Mouse (Mus musculus) c-Kit-positive CD71-positive TER-119-negative erythroid progenitor cells, embryonic 14.5 days (primary cell): ENCODE results near the gene Ly75.
A peak's percentile ranks its signal among the peaks of the same experiment; 100 is the strongest.

ENCODE experiments used
- DNase-seq: peaks from one replicate; pipeline ENCODE4 v3.0.0-alpha.2; 2013; ENCODE audit warnings: low read depth

Gene Ly75

DNA sequence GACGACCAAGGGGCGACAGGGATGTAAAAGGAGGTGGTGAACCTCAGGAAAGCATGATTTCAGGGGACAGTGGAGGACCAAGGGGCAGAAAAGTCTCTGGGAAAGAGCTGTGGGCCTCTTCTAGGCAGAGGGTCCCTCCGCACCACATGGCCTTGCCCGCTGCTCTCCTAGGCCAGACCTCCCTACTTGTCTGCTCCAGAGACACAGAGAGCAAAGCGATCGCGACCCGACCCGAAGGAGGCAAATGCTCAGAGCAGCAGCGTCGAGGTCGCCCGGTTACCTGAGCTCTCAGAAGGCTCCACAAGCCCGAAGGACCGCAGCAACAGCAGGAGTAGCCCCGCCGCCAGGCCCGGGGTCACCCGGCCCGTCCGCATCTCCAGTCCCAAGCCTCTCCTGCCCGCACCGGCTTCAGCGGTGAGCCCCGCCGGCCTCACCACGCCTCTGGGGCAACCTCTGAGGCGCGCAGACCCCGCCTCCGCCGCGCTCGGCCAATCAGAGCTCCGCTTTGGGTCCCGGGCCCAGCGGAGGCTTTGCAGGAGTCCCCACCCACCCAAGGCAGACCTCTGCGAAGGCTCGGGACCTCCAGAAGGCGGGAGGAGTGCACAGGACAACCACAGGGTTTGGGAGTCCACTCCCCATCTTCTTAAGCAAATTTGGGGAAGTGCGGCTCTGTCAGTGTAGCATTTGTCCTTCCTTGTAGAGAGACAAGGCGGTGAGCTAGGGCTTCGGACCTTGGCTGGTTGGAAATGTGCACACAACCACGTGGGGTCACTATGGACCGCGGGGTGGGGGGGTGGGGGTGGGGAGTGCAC, at the start of gene Ly75:
TSS of gene Ly75 (minus strand) at position 446 of the 812 bp plus-strand sequence.
- DNase-seq, result peak; percentile 69

DNA sequence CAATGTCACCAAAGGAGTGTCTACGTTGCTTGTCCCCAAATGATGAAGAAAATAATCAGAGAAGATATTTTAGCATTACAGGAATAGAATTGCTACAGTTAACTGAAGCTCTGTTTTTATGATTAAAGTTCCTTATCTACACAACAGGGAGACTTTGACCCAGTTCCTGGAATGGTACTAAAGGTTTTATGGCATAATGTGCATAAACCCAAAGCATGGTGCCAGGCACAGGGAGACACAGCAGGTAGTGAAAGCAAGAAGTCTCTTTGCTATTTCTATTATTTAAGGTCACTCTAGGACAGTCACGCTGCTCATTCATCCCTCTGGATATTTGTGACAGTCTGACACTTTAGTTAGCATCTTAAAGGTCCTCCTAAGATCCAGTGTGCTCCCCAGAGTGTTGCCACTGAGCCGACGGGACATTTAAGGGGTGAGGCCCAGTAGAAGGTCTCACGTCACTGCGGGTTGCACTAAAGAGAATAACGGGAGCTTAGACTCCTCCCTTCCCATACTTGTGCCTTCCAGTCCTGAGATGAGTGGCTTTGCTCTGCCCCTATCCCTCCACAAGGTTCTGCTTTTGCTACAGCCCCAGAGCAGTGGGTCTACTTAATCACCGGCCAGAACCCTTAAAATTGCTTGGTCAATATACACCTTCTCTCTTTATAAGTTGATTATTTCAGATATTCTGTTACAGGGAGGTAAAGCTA, 47.4 kb upstream of the Ly75 start:
- DNase-seq, result no peak

DNA sequence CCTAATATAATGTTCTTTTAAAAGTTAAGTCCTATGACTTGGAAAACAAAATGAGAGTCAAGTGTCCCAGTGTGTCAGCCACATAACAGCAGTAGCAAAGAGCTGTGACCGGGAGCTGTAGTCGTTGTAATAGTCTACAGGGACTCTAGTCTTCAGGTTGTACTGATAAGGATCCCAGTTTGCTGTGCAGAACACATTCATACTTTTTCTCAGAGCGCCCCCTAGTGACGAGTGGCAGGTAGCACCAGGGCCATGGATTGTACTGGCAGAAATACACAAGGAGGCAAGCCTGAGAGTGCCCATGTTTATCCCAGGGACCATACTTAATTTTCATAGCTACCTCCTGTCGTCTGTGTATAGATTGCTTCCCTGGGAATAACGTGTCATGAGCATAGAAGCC, 35.0 kb upstream of the Ly75 start:
- peak; percentile 70 for DNase-seq

DNA sequence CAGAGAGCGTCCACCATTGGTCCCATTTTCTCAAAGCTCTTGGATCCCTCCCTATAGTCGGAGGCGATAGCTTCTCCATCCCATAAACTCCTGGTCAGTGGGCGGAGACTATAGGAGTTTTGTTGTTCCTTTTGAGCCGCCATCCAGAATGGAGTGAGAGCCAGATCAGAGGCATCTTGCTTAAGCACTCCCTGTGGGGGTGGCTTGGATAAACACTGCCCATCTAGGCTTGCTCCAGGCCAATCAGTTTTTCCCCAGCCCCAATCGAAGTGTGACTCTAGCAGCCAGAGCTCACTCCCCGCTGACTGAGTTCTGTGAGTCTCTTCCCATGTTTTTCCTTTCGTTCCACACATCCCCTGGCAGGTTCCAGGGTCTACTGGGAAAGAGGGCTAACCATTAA, 31.2 kb upstream of the Ly75 start:
- no peak for DNase-seq

DNA sequence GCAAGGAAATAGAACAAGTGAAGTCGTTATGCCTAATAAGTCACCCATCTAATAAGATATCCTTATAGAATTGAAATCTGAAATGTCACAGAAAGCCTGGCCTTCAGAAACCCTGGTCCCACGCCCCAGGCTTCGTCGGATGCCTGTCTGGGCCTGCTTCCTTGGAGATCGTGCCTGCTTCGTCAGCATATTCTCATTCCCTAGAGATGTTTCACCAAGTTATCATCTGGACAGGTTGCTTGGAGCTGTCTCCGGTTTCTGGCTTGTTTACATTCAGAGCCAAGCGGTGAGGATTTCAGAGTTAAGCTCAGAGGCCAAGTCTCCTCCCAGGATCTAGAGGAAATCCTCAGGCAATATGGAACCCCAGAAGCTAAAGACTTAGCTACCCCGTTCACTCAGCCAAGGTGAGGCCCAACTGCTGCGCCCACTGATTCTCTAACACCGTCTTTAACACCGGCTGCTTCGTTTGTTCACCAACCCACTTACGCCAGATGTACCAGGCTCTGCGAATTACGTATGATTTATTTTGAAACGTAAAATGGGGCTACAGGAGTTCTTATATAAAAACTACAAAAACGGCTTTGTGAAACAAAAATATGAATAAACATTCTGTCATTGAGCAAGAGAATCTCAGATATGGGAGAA, 30.0 kb upstream of the Ly75 start:
- DNase-seq, result no peak

DNA sequence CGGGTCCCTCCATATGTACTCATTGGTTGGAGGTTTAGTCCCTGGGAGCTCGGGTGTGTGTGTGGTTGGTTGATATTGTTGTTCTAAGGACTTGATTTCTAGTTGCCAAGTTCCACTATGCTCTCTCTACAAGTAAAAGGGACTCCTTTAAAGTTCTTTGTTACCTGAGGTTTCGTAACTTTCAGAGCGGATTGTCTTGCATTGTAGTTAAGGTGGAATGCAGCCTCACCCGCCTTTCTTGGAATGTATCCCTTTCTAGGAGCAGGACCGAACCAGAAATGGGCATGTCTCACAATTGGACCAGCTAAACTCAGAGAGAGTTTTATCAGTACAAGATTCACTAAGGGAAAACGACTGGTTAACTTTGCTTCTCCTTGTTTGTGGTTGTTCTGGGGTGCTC, 28.1 kb upstream of the Ly75 start:
- no peak for DNase-seq

DNA sequence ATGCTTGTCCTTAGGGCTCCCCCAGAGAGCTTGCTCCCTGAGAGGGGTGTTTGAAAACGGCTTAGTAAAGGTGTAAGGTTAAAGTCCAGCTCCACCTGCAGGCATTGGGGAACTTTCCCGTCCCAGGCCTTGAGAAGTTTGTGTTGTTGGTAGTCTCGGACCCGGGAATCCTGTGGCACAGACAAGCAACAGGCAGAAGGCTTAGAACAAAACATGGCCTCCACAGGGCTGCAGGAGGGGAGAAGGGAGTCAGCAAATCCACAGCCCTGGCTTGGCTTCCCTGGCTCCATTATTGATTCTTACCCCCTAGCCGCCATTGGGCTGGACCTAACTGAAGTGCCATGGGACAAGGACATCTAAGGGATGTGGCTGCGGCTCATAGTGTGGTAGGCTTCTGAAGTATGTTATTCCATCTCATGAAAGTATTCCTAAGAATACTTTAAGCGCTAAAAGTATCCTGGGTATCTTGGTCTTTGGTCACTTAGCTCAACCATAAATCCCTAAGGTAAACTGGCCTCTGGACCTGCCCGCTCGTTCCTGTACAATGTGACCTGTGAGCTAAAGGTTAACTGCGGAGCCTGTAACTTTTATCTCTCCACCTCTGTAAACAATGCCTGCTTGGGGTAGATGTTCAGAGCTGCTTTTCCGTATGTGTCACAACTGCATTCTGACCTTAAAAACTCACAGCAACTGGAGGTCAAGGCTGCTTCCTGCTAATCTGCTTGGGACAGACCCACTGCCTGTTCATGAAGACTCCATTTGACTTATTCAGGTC, 27.1 kb upstream of the Ly75 start:
- DNase-seq, result no peak

DNA sequence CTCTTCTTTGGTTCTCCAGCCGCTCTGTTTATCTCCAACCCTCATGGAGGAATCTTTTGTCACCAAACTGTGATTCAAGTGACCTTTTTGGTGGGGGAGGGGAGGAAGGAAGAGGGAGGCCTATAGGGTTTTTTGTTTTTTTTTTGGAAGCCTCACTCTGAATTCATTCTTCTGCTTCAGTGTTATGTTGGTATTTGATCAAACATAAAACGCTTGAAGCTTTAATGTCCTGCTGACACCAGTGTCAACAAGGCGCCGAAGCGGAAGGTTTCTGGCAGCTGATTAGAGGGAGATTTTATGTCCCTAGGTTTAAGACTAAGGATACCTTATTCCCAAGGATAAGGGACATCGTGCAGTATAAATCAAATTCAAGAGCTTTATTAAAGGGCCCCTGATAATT, 26.1 kb upstream of the Ly75 start:
- DNase-seq, result no peak

DNA sequence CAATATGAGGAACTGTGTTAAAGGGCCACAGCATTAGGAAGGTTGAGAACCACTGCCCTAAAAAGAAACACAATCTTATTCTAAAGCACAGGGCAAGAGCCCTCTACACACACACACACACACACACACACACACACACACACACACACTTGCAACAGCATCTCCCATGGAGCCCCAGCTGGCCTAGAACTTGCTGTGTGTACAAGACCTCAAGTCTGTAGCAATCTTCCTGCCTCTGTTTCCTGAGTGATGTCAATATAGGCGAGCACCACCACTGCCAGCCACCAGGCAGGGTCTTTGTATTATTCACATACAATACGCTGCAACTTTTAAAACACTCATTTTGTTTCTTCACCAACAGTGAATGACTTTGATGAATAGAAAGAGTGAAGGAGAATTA, 24.3 kb upstream of the Ly75 start:
- no peak for DNase-seq

DNA sequence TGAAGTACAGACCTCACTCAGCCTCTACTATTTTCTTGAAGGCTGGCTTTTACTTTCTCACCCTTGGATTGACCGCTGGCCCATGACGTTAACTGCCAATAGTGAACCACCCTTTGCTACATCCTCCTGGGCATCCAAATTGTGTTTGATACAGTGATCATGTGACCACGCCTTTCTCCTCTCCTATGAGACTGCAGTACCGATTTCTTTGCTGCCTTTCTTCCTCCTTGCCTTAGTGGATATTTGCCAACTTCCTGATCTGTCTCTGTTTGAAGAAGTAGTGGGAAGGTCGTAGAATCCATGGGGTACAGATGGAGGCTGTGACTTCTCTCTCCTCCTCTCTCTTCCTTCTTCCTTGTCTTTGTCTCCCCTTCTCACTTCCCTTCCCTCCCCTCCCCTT, 22.3 kb upstream of the Ly75 start:
- no peak for DNase-seq

DNA sequence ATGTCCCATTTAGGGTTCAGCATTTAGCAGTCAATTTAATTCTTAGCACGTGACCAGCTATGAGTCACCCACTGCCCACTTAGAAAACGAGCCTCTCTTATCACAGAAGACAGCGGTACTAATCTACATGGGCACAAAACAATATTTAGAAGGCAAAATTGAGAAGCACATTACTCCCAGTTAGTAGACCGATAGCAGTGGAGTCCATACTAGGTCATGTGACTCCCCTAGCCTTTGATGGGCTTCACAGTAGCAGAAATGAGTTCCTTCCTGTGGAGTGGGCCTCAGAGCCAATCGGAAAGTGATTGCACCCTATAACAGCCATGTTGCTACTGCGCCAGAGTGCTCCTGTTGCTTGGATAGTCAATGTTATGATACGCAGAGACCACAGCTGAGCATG, 21.7 kb upstream of the Ly75 start:
- DNase-seq, result no peak

DNA sequence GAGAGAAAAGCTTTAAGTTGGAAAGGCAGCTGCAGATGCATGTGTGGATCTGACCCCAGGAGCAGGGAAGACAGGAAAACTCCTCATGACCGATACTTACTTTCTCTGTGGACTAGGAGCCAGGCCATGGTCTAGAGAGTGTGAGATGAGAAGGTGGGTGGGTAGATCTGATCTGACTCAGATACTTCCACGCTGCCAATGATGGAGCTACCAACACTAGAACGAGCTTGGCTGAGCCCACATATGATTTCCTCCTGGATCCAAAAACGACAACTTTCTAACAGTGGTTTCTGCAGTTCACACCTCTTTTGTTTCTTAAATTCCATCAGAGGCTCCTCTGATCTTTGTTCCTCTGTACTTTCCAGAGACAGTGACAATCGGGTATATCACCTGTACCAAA, 18.6 kb upstream of the Ly75 start:
- DNase-seq, result no peak

DNA sequence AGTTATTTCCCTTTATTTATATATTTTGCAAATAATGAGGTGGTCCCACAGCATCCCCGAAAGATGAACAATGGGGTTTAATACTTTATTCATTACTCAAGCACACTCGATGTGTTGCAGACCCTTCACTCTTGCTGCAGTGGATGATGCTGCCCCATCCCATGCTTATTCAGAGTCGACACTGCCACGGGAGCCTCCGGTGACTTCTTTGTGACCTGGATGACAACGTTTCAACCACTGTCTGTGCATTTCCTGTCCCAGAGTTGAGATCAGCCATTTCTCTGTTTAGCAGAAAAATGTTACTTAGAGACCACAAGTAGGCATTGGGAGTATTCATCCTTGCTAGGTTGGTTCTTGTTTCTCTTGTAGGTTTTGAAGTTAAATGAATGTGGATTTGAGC, 10.7 kb upstream of the Ly75 start:
- no peak for DNase-seq

DNA sequence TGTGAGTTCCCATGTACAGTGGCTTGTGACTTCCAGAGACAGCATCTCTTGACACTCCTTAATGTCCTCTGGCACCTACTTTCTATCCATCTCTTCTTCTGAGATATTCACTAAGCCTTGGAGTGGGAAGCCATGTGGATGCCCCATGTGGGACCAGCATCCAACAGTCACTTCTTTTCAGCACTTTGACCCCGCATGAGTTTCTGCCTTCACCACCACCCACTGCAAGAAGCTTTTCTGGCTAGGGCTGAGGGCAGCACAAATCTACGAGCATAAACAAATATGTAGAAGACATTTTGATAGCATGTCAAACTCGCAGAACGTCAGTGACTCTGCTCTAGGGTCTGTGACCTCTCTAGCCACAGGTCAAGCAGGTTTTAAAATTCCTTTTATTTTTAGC, 9.2 kb upstream of the Ly75 start:
- DNase-seq, result no peak

DNA sequence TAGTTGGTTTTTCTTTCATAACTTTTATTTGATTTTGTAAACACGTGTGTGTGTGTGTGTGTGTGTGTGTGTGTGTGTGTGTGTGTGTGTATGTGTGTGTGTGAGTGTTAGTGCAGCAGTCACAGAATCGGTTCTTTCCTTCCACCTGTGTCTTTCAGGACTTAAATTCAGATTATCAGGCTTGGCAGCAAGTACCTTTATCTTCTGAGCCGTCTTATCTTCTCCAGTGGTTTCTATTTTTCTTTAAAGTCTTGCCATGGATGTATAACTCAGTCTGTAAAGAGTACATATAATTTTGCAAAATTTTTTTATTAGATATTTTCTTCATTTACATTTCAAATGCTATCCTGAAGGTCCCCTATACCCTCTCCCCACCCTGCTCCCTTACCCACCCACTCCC, 4.3 kb upstream of the Ly75 start:
- no peak for DNase-seq

DNA sequence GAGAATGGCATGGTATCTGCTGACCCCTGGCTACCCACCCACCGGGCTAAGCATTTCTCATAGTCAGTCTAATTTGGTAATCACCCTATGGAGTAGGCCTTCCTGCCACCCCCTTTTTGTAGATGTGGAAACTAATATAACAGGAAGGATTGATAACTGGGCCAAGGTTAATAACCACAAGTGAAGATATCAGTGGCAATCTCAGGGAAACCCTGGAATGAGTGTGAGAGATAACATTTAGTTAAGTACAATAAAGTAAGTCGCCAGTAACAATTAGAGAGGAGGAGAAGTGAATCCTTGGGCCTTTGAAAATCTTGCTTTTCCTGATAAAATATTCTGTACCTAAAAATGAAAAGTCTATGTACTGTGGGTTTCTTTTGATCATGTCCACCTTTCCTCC, 3.7 kb upstream of the Ly75 start:
- DNase-seq, result no peak

DNA sequence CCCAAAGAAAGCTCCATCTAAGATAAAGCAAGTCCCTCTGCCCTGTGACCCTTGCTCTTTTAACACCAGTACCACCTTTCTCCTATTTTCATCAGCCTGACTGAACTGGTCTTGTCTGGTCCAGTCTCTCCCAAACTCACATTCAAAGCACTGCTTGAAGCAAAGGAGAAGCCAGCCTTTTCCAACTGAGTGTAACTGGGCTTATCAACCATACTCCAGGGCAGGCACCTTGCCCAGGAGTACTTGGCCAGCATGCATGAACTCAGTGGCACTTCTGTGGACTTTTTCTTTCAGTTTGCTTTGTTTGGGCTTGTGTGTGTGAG, 1.6 kb upstream of the Ly75 start:
- DNase-seq, result no peak

DNA sequence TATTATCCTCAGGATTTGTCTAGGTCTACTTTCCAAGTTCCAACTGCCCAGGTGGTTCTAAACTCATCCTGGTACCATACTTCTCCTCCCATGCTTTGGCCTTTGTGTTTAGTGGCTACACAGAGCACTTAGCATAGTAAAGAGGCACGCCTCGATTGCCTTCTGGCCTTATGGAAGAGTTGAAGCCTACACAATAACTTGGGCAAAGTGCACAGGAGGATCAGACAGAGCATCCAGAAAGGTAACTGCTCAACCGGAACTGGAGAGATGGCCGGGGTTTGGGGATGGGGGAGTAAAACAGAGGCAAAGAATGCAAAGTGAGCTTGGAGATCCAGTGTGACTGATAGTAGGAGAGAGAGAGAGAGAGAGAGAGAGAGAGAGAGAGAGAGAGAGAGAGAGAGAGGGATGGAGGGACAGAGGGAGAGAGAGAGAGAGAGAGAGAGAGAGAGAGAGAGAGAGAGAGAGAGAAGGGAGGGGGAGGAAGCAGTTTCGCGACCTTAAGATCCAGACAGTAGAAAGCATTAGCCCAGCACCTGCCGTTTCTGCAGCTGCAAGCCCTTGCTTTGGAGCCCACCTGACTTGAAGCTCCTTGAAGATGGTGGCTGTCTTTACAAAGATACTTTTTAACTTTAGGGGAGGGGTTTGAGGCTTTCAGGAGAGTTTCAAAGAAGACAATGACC, 1.1 kb upstream of the Ly75 start:
- DNase-seq, result no peak

DNA sequence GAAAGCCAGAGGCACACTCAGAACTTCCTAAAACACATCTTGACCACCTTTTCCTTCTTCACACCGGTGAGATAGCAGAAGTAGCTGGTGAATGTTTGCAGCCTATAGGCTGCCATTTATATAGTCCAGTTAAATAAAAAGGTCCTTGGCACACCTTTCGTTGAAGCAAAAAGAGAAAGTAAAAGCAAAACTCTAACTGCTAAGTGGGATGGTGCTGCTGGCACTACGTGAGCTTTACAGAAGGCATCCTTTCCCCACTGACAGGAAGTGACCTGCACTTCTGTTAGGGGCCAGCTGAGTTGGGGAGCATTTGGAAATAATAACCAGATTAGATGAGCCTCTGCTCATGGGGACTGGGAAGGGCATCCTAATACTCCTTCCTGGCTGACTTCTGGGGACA, 757 bp downstream of the Ly75 start:
- DNase-seq, result no peak

DNA sequence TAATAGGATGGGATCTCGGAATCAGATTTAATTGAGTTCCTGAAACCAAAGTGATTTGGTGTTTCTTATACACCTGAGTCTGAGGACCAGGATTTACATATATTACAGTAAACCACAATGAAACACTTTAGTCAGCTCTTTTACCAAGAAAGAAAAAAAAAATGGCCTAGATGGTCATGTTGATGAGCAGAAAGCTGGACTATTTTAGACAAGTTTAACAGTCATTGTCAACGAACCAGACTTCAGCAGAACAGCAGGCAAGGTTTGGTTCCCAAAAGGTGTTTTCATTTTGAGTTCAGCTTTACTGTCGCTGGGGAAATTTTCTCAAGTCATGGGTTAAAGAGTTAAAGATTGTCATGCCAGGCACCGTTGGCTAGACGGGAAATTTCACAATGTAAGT, 5.8 kb downstream of the Ly75 start:
- no peak for DNase-seq

DNA sequence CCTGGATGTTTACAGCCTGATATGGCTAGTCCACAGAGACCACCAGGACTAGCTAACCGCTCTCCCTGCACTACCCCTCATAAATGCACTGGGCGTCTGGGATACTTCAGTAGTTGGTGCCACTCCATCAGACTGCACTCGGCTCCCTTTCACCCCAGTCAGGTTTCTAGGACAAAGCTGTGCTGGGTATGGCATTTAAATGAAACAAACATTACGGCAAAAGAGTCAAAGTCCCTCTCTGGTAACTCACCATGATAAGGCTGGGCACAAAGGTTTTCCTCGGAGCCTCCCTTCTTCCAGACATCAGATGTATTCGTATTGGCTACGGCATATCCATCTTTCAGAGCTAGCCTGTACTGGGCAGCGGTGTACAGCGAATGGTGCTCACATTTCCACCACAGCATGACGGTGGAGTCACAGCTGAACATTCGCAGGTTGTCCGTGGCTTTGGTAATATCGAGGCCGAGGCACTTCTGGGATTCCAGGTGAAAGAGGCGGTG, 7.4 kb downstream of the Ly75 start:
- DNase-seq, result no peak

DNA sequence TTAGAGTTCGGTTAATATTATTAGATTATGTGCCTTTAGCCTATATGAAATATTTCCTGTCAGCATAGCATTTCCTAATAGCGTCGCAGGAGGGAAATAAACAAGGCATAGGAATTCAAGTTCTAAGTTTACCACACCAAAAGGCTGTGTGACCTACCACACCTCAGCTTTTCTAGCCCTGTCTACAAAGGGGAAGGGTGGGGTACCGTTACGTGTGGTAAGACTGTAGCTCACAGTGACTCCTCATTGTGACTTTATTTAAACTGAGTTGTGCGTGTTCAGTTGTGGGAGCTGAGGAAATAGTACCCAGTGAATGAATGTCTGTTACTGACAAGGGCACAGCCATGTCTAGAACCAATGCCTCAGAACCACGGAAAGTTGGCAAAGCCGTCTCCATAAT, 8.0 kb downstream of the Ly75 start:
- DNase-seq, result no peak
